ENCODE assay signal across 12 mouse cellular contexts in the genomic region with DNA sequence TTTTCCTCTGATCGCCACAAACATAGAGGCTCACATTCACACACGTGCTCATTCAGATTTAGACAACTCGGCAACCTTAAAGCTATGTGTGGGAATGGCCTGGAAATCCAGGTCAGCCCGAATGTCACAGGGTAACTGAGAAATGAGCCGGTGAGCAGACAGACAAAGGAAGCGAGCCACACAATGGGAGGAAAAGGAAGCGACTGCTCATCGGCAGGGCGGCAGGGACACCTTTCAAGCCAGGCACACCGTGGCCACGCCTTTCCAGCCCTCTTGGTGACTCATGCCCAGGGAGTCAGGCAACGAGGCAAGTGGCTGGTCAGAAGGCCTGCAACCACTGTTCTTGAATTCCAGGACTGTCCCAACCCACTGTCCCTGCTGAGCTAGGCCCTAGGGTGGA. TPM values are rescaled to one million over a fixed set of nuclear protein-coding genes. Genes with fewer than 3 reads are reported as not detected.
DNase-seq lines count a peak whose midpoint lies in the region; ATAC-seq and TF ChIP-seq lines count a peak whose summit lies in the region.
"Had no signal": no experiment of that assay in that cellular context is flagged by ENCODE, and none has a peak within 500 bp of the region (broad histone marks: within the 10 kb centered on the region; RNA-seq: fewer than 3 reads in every experiment).

No protein-coding gene starts in this region.

- H3K4me3 ChIP-seq in kidney, postnatal 0 days (replicated peaks; ENCODE audit: low read depth, low read length), result no peak overlapping the region
- no peak overlapping the region for H3K4me3 ChIP-seq in stomach, postnatal 0 days (ENCODE audit: low read depth, low read length)
- H3K4me3 ChIP-seq: hindbrain, embryonic 15.5 days had no signal

- TF ChIP-seq CTCF in kidney, postnatal 0 days (IDR thresholded peaks at IDR 0.05; ENCODE audit: low read depth), result no peak
- no peak for TF ChIP-seq CTCF in stomach, postnatal 0 days (IDR thresholded peaks at IDR 0.05; ENCODE audit: low read depth)

- intact Hi-C loops in heart, postnatal 25 days (cut with DNase I), result no loop called here

- H3K36me3 ChIP-seq in kidney, postnatal 0 days (ENCODE audit: insufficient read depth, low read length), result no peaks in the 10 kb centered on the region
- no peaks in the 10 kb centered on the region for H3K36me3 ChIP-seq in stomach, postnatal 0 days (ENCODE audit: control insufficient read depth, insufficient read depth, low read length)
- H3K36me3 ChIP-seq: hindbrain, embryonic 15.5 days had no signal

- no peaks in the 10 kb centered on the region for H3K9me3 ChIP-seq in kidney, postnatal 0 days (replicated peaks; ENCODE audit: low read length)
- no peaks in the 10 kb centered on the region for H3K9me3 ChIP-seq in stomach, postnatal 0 days (ENCODE audit: control insufficient read depth, low read length)
- H3K9me3 ChIP-seq: hindbrain, embryonic 15.5 days had no signal

- peak; percentile 95 for DNase-seq in heart, adult 11 months
- DNase-seq in heart, postnatal 25 days (ENCODE audit: low spot score), result no peak
- peak; percentile 49 for DNase-seq in testis, postnatal 10 days (ENCODE audit: low spot score)
- no peak for DNase-seq in testis, postnatal 14 days (ENCODE audit: low spot score)
- peak; percentile 58 for DNase-seq in kidney, postnatal 0 days (ENCODE audit: low spot score)
- peak; percentile 68 for DNase-seq in stomach, postnatal 0 days (ENCODE audit: low spot score)
- no peak for DNase-seq in cerebellum, postnatal 10 days
- no peak for DNase-seq in cerebellum, postnatal 36 days
- DNase-seq: cerebellum, adult 2 months had no signal

- TF ChIP-seq EP300 in stomach, postnatal 0 days (optimal IDR thresholded peaks at IDR 0.05), result no peak

- H3K27ac ChIP-seq in kidney, postnatal 0 days, result peak overlapping the region; percentile 50; the same call in 1 of the 2 replicates
- H3K27ac ChIP-seq in stomach, postnatal 0 days (replicated peaks), result 0 out of 2 replicates have a peak overlapping the region, but pooled peaks have one; percentile 4
- H3K27ac ChIP-seq: hindbrain, embryonic 15.5 days; macrophage had no signal

- H3K9ac ChIP-seq in kidney, postnatal 0 days (ENCODE audit: low read depth, low read length), result no peak overlapping the region
- H3K9ac ChIP-seq in stomach, postnatal 0 days (ENCODE audit: low read length), result no peak overlapping the region
- H3K9ac ChIP-seq: hindbrain, embryonic 15.5 days had no signal

- no peak for ATAC-seq in kidney, postnatal 0 days (replicated peaks; ENCODE audit: low FRiP score, low read depth)
- peak; percentile 40; the same call in 1 of the 2 replicates for ATAC-seq in stomach, postnatal 0 days (ENCODE audit: low FRiP score, low TSS enrichment)
- ATAC-seq: CD4-positive, CD25-positive, alpha-beta regulatory T cell, adult 4 months had no signal

- H3K4me1 ChIP-seq in kidney, postnatal 0 days (replicated peaks; ENCODE audit: insufficient read depth, low read length), result peaks cover 21% of the 10 kb centered on the region
- H3K4me1 ChIP-seq in stomach, postnatal 0 days (replicated peaks; ENCODE audit: control insufficient read depth, insufficient read depth), result no peaks in the 10 kb centered on the region

- no peak overlapping the region for H3K4me2 ChIP-seq in kidney, postnatal 0 days (ENCODE audit: low read length)
- H3K4me2 ChIP-seq in stomach, postnatal 0 days (replicated peaks; ENCODE audit: low read depth), result no peak overlapping the region
- H3K4me2 ChIP-seq: hindbrain, embryonic 15.5 days had no signal

- H3K27me3 ChIP-seq in kidney, postnatal 0 days (ENCODE audit: insufficient read depth, low read length), result no peaks in the 10 kb centered on the region
- no peaks in the 10 kb centered on the region for H3K27me3 ChIP-seq in stomach, postnatal 0 days (ENCODE audit: control insufficient read depth, insufficient read depth, low read length)
- H3K27me3 ChIP-seq: hindbrain, embryonic 15.5 days had no signal

- 65% methylated on average over 12 of the region's 12 CpGs for WGBS in kidney, postnatal 0 days
- 51% methylated on average over 12 of the region's 12 CpGs for WGBS in stomach, postnatal 0 days

RNA-seq across cellular contexts. Expression of a gene that starts 14.6 kb away (rescaled TPM):
- 10 to 100 TPM; 79.7 to 91.8 TPM for total RNA-seq in heart, postnatal 25 days (2021)
- polyA plus RNA-seq in kidney, postnatal 0 days (2015; fragmentation: Nextera tagmentation; extraction: Ambion mirVana), result 42.3 and 42.4 TPM in 2 replicates
- 9.7 and 10.4 TPM in 2 replicates for polyA plus RNA-seq in stomach, postnatal 0 days (2015; fragmentation: Nextera tagmentation; extraction: Ambion mirVana)

Comparison
In these comparisons a context has a peak if more than half of its experiments do, and no peak if none do; other contexts are left out.
1. DNase-seq: peak in heart, adult 11 months (single experiment), testis, postnatal 10 days (single experiment), kidney, postnatal 0 days (single experiment) and stomach, postnatal 0 days (single experiment); none in heart, postnatal 25 days (single experiment), testis, postnatal 14 days (single experiment), cerebellum, postnatal 10 days (0 of 2) and cerebellum, postnatal 36 days (0 of 2).